Mouse (Mus musculus) ES-E14 (cell line): ENCODE measurements at regions not wholly inside any gene's neighbourhood (a gene's known extent, or its start where the extent isn't known, plus 50 kb on each side); places are given as distances from the start of the nearest gene placed in this dataset.

Experiments used
- CHD2 ChIP-seq: IDR thresholded peaks from 2 replicates; pipeline ENCODE4 v1.6.1; 2014; ENCODE audit warnings: mild to moderate bottlenecking, low read depth, low read length, inconsistent platforms
- MAFK ChIP-seq: IDR thresholded peaks from 2 replicates; pipeline ENCODE4 v1.6.1; 2014; ENCODE audit warnings: mild to moderate bottlenecking, low read depth, low read length, inconsistent platforms; ENCODE audit not compliant: insufficient read depth

DNA sequence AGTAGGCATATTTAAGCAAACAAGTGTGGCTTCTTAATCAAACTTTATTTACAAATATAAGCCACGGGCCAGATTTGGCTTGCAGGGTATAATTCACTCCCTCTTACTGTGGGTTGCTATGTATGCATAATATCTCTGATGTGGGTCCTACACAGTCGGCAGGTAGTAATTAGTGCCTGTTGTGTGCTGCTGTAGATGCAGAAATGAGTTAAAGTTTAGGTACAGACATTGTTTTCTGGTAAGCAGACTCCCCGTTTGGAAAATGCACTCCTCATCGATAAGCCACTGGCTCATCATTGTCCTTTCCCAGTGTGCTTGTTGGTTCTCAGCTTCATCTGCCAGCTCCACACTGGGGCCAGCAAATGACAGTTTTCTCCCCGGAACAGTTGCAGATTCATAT is 113.4 kb upstream of the Lyplal1 start:
- TF ChIP-seq MAFK (no peak), CHD2 (no peak)
